Mouse (Mus musculus) myocyte (in vitro differentiated cells): ENCODE data around the gene Izumo1. TPM values are rescaled to one million over a fixed set of nuclear protein-coding genes. Genes with fewer than 3 reads are reported as not detected.

Source experiments
- H3K27me3 ChIP-seq: one replicate; pipeline ENCODE4 v1.6.1; 2011; ENCODE audit not compliant: control insufficient read depth, insufficient read depth, insufficient read length
- H3K36me3 ChIP-seq: one replicate; pipeline ENCODE4 v1.6.1; 2011; ENCODE audit not compliant: control insufficient read depth, insufficient read depth
- H3K4me2 ChIP-seq: one replicate; pipeline ENCODE4 v1.6.1; 2011; ENCODE audit warnings: low read depth, control low read depth
- H3K4me3 ChIP-seq: one replicate; pipeline ENCODE4 v1.5.1; 2011; ENCODE audit warnings: mild to moderate bottlenecking, control low read depth, moderate library complexity
- H3K79me2 ChIP-seq: one replicate; pipeline ENCODE4 v1.6.1; 2011; ENCODE audit not compliant: control insufficient read depth, insufficient read depth
- H3ac ChIP-seq: one replicate; pipeline ENCODE4 v1.6.1; 2011; ENCODE audit not compliant: control insufficient read depth, insufficient read length
- CEBPB ChIP-seq: IDR thresholded peaks from 2 replicates; pipeline ENCODE4 v1.6.1; 2011; ENCODE audit warnings: mild to moderate bottlenecking, moderate library complexity; ENCODE audit not compliant: poor library complexity, insufficient read depth, severe bottlenecking
- E2F4 ChIP-seq: IDR thresholded peaks from one replicate; pipeline ENCODE4 v1.6.1; 2011; ENCODE audit warnings: mild to moderate bottlenecking, control low read depth, moderate library complexity; ENCODE audit not compliant: insufficient read depth
- MAX ChIP-seq: IDR thresholded peaks from one replicate; pipeline ENCODE4 v1.6.1; 2011; ENCODE audit warnings: low read depth, mild to moderate bottlenecking, control low read depth
- MYOD1 ChIP-seq, 3 experiments: IDR thresholded peaks; one replicate each; pipeline ENCODE4 v1.6.1; 2011; ENCODE audit warnings: control low read depth in 2 of 3, low read depth in 2 of 3, mild to moderate bottlenecking in 2 of 3, moderate library complexity in 1 of 3; ENCODE audit not compliant: insufficient read length in 2 of 3, control insufficient read depth in 1 of 3
- MYOG ChIP-seq, 3 experiments: IDR thresholded peaks; one replicate each; pipeline ENCODE4 v1.6.1; 2011; ENCODE audit warnings: control low read depth in 2 of 3, low read depth in 2 of 3, mild to moderate bottlenecking in 2 of 3; ENCODE audit not compliant: insufficient read length in 2 of 3, control insufficient read depth in 1 of 3, insufficient read depth in 1 of 3
- POLR2A ChIP-seq: IDR thresholded peaks from one replicate; pipeline ENCODE4 v1.6.1; 2011; ENCODE audit warnings: low read depth, mild to moderate bottlenecking, control low read depth, moderate library complexity; ENCODE audit not compliant: insufficient read length
- POLR2AphosphoS2 ChIP-seq: IDR thresholded peaks from one replicate; pipeline ENCODE4 v1.6.1; 2011; ENCODE audit warnings: low read depth, control low read depth; ENCODE audit not compliant: insufficient read length
- REST ChIP-seq: IDR thresholded peaks from one replicate; pipeline ENCODE4 v1.6.1; 2011; ENCODE audit warnings: mild to moderate bottlenecking, control low read depth, moderate library complexity; ENCODE audit not compliant: insufficient read depth, insufficient read length
- SRF ChIP-seq: IDR thresholded peaks from one replicate; pipeline ENCODE4 v1.6.1; 2011; ENCODE audit warnings: low read depth; ENCODE audit not compliant: control insufficient read depth, insufficient read length
- TCF12 ChIP-seq: IDR thresholded peaks from one replicate; pipeline ENCODE4 v1.6.1; 2011; ENCODE audit warnings: mild to moderate bottlenecking, control low read depth; ENCODE audit not compliant: poor library complexity, insufficient read depth, severe bottlenecking
- TCF3 ChIP-seq: IDR thresholded peaks from one replicate; pipeline ENCODE4 v1.6.1; 2011; ENCODE audit warnings: low read depth, control low read depth; ENCODE audit not compliant: insufficient read length
- USF1 ChIP-seq: IDR thresholded peaks from one replicate; pipeline ENCODE4 v1.6.1; 2011; ENCODE audit warnings: low read depth, mild to moderate bottlenecking, control low read depth, moderate library complexity
- polyA plus RNA-seq: library from polyadenylated mRNA; unstranded; fragments of >200 nt; fragmentation: generic; extraction: Trizol; gene quantifications from one replicate; pipeline ENCODE4 v1.2.1, GENCODE M21; 2012; ENCODE audit warnings: missing spikeins

Gene Izumo1
- polyA plus RNA-seq, 1 experiment, result not detected

- Histone ChIP-seq H3K4me3 (no peak overlapping the region), H3K79me2 (no peaks in the 10 kb centered on the region), H3K27me3 (no peaks in the 10 kb centered on the region), H3K4me2 (no peak overlapping the region), H3K36me3 (no peaks in the 10 kb centered on the region), H3ac (no peak overlapping the region)
- TF ChIP-seq POLR2A, result no peak
- TF ChIP-seq USF1, result no peak
- no peak for TF ChIP-seq TCF3
- no peak for TF ChIP-seq SRF
- no peak for TF ChIP-seq REST
- no peak for TF ChIP-seq MYOG (IDR thresholded peaks at IDR 0.05; ENCODE audit: control insufficient read depth in 1 of 3, insufficient read depth in 1 of 3, insufficient read length in 2 of 3, low read depth in 2 of 3)
- no peak for TF ChIP-seq CEBPB
Observed at GRCm38 (mm10) chr7:45590874-45591273, 30.7 kb upstream of the Izumo1 start.

- Histone ChIP-seq H3K79me2 (no peaks in the 10 kb centered on the region), H3K27me3 (no peaks in the 10 kb centered on the region), H3ac (no peak overlapping the region), H3K4me3 (no peak overlapping the region), H3K36me3 (no peaks in the 10 kb centered on the region), H3K4me2 (no peak overlapping the region)
- peak in 1 of 3 experiments; percentile 47 for TF ChIP-seq MYOG (IDR thresholded peaks at IDR 0.05; ENCODE audit: control insufficient read depth in 1 of 3, insufficient read depth in 1 of 3, insufficient read length in 2 of 3, low read depth in 2 of 3)
- peak; percentile 9 for TF ChIP-seq TCF12
- TF ChIP-seq MYOD1 (IDR thresholded peaks at IDR 0.05; ENCODE audit: control insufficient read depth in 1 of 3, insufficient read length in 2 of 3, low read depth in 2 of 3), result peak in 2 of 3 experiments; percentile 19 to 54
- TF ChIP-seq SRF, result no peak
Observed at GRCm38 (mm10) chr7:45591880-45592279, 29.7 kb upstream of the Izumo1 start.

DNA sequence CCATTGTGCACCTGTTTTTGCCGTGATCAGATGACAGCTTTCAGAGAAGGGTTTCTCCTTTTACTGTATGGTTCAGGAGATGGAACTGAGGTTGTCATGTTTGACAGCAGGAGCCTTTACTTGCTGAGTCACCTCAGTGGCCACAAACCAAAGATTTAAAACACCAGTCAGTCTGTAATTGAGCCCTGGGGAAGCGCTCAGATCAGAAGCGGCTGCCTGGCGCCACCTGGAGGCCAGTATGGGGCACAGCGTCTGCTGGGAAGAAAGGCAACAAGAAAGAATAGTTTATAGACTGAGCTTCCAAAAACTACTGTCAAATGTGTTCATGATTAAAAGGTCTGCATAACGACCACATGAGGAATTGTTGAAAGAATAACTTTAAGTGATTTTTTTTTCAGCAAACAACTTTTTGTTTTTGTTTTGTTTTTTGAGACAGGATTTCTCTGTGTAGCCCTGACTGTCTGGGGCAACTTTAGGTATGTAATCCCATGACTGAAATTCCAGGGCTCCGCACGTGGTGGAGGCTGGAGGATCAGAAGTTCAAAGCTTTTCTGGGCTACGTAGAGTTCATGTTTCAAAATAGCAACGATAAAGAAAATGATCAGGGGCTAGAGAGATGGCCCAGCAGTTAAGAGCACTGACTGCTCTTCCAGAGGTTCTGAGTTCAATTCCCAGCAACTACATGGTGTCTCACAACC, 28.3 kb upstream of the Izumo1 start:
- Histone ChIP-seq H3ac (no peak overlapping the region), H3K79me2 (no peaks in the 10 kb centered on the region), H3K27me3 (no peaks in the 10 kb centered on the region), H3K4me3 (no peak overlapping the region), H3K4me2 (no peak overlapping the region), H3K36me3 (no peaks in the 10 kb centered on the region)
- no peak for TF ChIP-seq TCF12
- TF ChIP-seq TCF3, result no peak
- no peak for TF ChIP-seq E2F4
- TF ChIP-seq POLR2A, result no peak
- TF ChIP-seq REST, result no peak
- no peak for TF ChIP-seq MAX
- no peak for TF ChIP-seq USF1
- TF ChIP-seq POLR2AphosphoS2, result no peak
- no peak for TF ChIP-seq CEBPB
- TF ChIP-seq MYOD1 (IDR thresholded peaks at IDR 0.05; ENCODE audit: control insufficient read depth in 1 of 3, insufficient read length in 2 of 3, low read depth in 2 of 3), result no peak
- TF ChIP-seq MYOG (IDR thresholded peaks at IDR 0.05; ENCODE audit: control insufficient read depth in 1 of 3, insufficient read depth in 1 of 3, insufficient read length in 2 of 3, low read depth in 2 of 3), result no peak
- no peak for TF ChIP-seq SRF

- no peak overlapping the region for H3ac ChIP-seq
- no peak for TF ChIP-seq USF1
Observed at GRCm38 (mm10) chr7:45595176-45595575, 26.4 kb upstream of the Izumo1 start.

DNA sequence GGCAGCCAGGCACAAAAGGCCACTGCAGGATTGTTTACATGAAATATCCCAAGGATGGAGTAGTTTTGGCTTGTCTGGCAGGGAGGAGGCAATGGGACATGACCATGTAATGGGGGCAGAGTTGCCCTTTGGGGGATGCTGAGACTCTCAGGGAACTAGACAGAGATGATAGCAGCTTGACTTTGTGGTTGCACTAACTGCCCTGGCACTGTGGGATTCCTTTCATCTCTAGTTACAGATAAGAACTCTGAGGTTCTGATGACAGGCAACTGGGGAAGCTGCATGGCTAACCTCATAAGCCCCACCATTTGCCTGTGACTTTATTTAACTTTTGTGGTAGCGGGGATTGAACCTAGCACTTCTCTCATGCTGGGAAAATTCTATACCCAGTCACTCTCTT, 25.5 kb upstream of the Izumo1 start:
- TF ChIP-seq SRF (no peak), CEBPB (no peak), MYOG (IDR thresholded peaks at IDR 0.05; ENCODE audit: control insufficient read depth in 1 of 3, insufficient read depth in 1 of 3, insufficient read length in 2 of 3, low read depth in 2 of 3) (no peak), REST (no peak), POLR2A (no peak), POLR2AphosphoS2 (no peak), TCF3 (no peak)
- Histone ChIP-seq H3K79me2 (no peaks in the 10 kb centered on the region), H3K36me3 (no peaks in the 10 kb centered on the region), H3K4me3 (no peak overlapping the region), H3ac (no peak overlapping the region), H3K4me2 (no peak overlapping the region), H3K27me3 (no peaks in the 10 kb centered on the region)

More at GRCm38 (mm10) chr7:45595176-45595575, 26.4 kb upstream of the Izumo1 start:
- Histone ChIP-seq H3K27me3 (no peaks in the 10 kb centered on the region), H3K4me3 (no peak overlapping the region), H3K36me3 (no peaks in the 10 kb centered on the region), H3K4me2 (no peak overlapping the region), H3K79me2 (no peaks in the 10 kb centered on the region)
